Mouse (Mus musculus) myocyte (in vitro differentiated cells): ENCODE results near the gene Tldc1.

Experiments used
- E2F4 ChIP-seq: IDR thresholded peaks from one replicate; pipeline ENCODE4 v1.6.1; 2011; ENCODE audit warnings: mild to moderate bottlenecking, control low read depth, moderate library complexity; ENCODE audit not compliant: insufficient read depth
- MAX ChIP-seq: IDR thresholded peaks from one replicate; pipeline ENCODE4 v1.6.1; 2011; ENCODE audit warnings: low read depth, mild to moderate bottlenecking, control low read depth
- MYOD1 ChIP-seq, 3 experiments: IDR thresholded peaks; one replicate each; pipeline ENCODE4 v1.6.1; 2011; ENCODE audit warnings: control low read depth in 2 of 3, low read depth in 2 of 3, mild to moderate bottlenecking in 2 of 3, moderate library complexity in 1 of 3; ENCODE audit not compliant: insufficient read length in 2 of 3, control insufficient read depth in 1 of 3
- MYOG ChIP-seq, 3 experiments: IDR thresholded peaks; one replicate each; pipeline ENCODE4 v1.6.1; 2011; ENCODE audit warnings: control low read depth in 2 of 3, low read depth in 2 of 3, mild to moderate bottlenecking in 2 of 3; ENCODE audit not compliant: insufficient read length in 2 of 3, control insufficient read depth in 1 of 3, insufficient read depth in 1 of 3
- POLR2A ChIP-seq: IDR thresholded peaks from one replicate; pipeline ENCODE4 v1.6.1; 2011; ENCODE audit warnings: low read depth, mild to moderate bottlenecking, control low read depth, moderate library complexity; ENCODE audit not compliant: insufficient read length
- REST ChIP-seq: IDR thresholded peaks from one replicate; pipeline ENCODE4 v1.6.1; 2011; ENCODE audit warnings: mild to moderate bottlenecking, control low read depth, moderate library complexity; ENCODE audit not compliant: insufficient read depth, insufficient read length
- SRF ChIP-seq: IDR thresholded peaks from one replicate; pipeline ENCODE4 v1.6.1; 2011; ENCODE audit warnings: low read depth; ENCODE audit not compliant: control insufficient read depth, insufficient read length
- TCF12 ChIP-seq: IDR thresholded peaks from one replicate; pipeline ENCODE4 v1.6.1; 2011; ENCODE audit warnings: mild to moderate bottlenecking, control low read depth; ENCODE audit not compliant: poor library complexity, insufficient read depth, severe bottlenecking

DNA sequence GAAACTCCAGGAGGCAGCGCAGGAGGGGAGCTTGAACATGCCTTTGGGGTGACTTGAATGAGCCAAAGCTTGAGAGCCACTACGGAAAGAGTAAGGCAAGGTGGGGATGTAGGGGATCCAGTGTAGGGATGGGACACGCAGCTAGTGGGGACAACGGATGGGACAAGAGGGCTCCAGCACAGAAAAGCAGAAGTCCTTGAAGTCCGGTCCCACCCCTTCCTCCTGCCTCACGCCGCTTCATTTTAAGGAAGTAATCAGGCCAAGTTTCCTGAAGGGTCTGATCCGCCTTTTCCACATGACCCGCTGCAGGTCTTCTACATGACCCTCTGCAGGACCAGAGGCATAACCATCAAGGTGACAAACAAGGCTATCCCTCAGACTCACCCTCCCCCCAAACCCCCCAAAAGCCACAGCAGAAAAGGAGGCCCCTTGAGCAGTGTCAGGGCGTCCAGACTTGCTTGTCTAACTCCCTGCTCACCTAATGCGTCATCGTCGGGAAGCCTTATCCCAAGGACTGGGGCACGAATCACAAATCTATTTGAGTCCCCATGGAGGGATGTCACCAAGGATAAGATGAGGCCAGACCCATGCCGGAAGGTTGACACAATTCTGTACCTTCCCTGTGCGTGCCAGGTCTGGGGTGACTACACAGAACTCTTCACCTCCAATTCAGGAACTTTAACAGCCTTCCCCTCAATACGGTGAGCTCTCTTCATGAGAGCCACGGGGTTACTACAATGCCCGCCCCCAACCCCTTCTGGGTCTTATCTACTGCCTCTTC is 47.9 kb upstream of the Tldc1 start:
- TF ChIP-seq MYOD1 (IDR thresholded peaks at IDR 0.05; ENCODE audit: control insufficient read depth in 1 of 3, insufficient read length in 2 of 3, low read depth in 2 of 3) (no peak), TCF12 (no peak), E2F4 (no peak), POLR2A (no peak), REST (no peak), SRF (no peak), MAX (no peak), MYOG (IDR thresholded peaks at IDR 0.05; ENCODE audit: control insufficient read depth in 1 of 3, insufficient read depth in 1 of 3, insufficient read length in 2 of 3, low read depth in 2 of 3) (no peak)
